ENCODE assay signal across 12 mouse cellular contexts in genomic region chr2:4428407-4428855, GRCm38 (mm10).
DNase-seq lines count a peak whose midpoint lies in the region; ATAC-seq and TF ChIP-seq lines count a peak whose summit lies in the region.
"Had no signal": no experiment of that assay in that cellular context is flagged by ENCODE, and none has a peak within 500 bp of the region (broad histone marks: within the 10 kb centered on the region; RNA-seq: fewer than 3 reads in every experiment).

No protein-coding gene starts in this region.

- 58% methylated on average over 7 of the region's 7 CpGs for WGBS in forebrain, embryonic 14.5 days
- 56% methylated on average over 7 of the region's 7 CpGs for WGBS in forebrain, embryonic 12.5 days
- WGBS in hindbrain, embryonic 11.5 days: 69% methylated on average over 7 of the region's 7 CpGs
- 54% methylated on average over 7 of the region's 7 CpGs for WGBS in hindbrain, postnatal 0 days
- 46% methylated on average over 7 of the region's 7 CpGs for WGBS in liver, postnatal 0 days (ENCODE audit: insufficient replicate concordance)
- WGBS in limb, embryonic 14.5 days: 63% methylated on average over 7 of the region's 7 CpGs

- no peak for TF ChIP-seq CTCF in hindbrain, postnatal 0 days (IDR thresholded peaks at IDR 0.05; ENCODE audit: low read depth)
- no peak for TF ChIP-seq CTCF in liver, postnatal 0 days (IDR thresholded peaks at IDR 0.05; ENCODE audit: low read depth)

- H3K36me3 ChIP-seq in forebrain, embryonic 14.5 days (ENCODE audit: control insufficient read depth, insufficient read depth, low read length): no peaks in the 10 kb centered on the region
- peaks cover 5% of the 10 kb centered on the region; the same call in 1 of the 2 replicates for H3K36me3 ChIP-seq in forebrain, embryonic 12.5 days (replicated peaks)
- no peaks in the 10 kb centered on the region for H3K36me3 ChIP-seq in hindbrain, embryonic 11.5 days (ENCODE audit: control insufficient read depth, insufficient read depth, low read length)
- H3K36me3 ChIP-seq in hindbrain, postnatal 0 days (ENCODE audit: insufficient read depth, low read length): no peaks in the 10 kb centered on the region
- no peaks in the 10 kb centered on the region for H3K36me3 ChIP-seq in liver, postnatal 0 days (replicated peaks; ENCODE audit: insufficient read depth, low read length)
- H3K36me3 ChIP-seq in limb, embryonic 14.5 days (ENCODE audit: control insufficient read depth, insufficient read depth, low read length): peaks cover 18% of the 10 kb centered on the region
- H3K36me3 ChIP-seq: G1E had no signal

- no peaks in the 10 kb centered on the region for H3K27me3 ChIP-seq in forebrain, embryonic 14.5 days (replicated peaks; ENCODE audit: control insufficient read depth, insufficient read depth, low read length)
- H3K27me3 ChIP-seq in forebrain, embryonic 12.5 days: no peaks in the 10 kb centered on the region
- no peaks in the 10 kb centered on the region for H3K27me3 ChIP-seq in hindbrain, embryonic 11.5 days (ENCODE audit: control insufficient read depth, insufficient read depth, low read length)
- no peaks in the 10 kb centered on the region for H3K27me3 ChIP-seq in hindbrain, postnatal 0 days (ENCODE audit: insufficient read depth, low read length)
- H3K27me3 ChIP-seq in liver, postnatal 0 days (ENCODE audit: insufficient read depth, low read length): no peaks in the 10 kb centered on the region
- H3K27me3 ChIP-seq in limb, embryonic 14.5 days (ENCODE audit: control insufficient read depth, insufficient read depth, low read length): no peaks in the 10 kb centered on the region

- TF ChIP-seq POLR2A in limb, embryonic 14.5 days (IDR thresholded peaks at IDR 0.05; ENCODE audit: borderline replicate concordance, extremely low read depth, insufficient read depth, insufficient read length): no peak

- no peak overlapping the region for H3K9ac ChIP-seq in forebrain, embryonic 14.5 days (ENCODE audit: low read length)
- H3K9ac ChIP-seq in forebrain, embryonic 12.5 days: no peak overlapping the region
- H3K9ac ChIP-seq in hindbrain, embryonic 11.5 days (ENCODE audit: low read depth, low read length): no peak overlapping the region
- no peak overlapping the region for H3K9ac ChIP-seq in hindbrain, postnatal 0 days (replicated peaks; ENCODE audit: low read length)
- H3K9ac ChIP-seq in liver, postnatal 0 days (replicated peaks): no peak overlapping the region
- no peak overlapping the region for H3K9ac ChIP-seq in limb, embryonic 14.5 days (ENCODE audit: low read depth, low read length, severe bottlenecking)

- peaks cover 11% of the 10 kb centered on the region for H3K4me1 ChIP-seq in forebrain, embryonic 14.5 days (ENCODE audit: control insufficient read depth, insufficient read depth, low read length)
- H3K4me1 ChIP-seq in forebrain, embryonic 12.5 days: peaks cover 7% of the 10 kb centered on the region; the same call in 1 of the 2 replicates
- H3K4me1 ChIP-seq in hindbrain, embryonic 11.5 days (replicated peaks; ENCODE audit: control insufficient read depth, insufficient read depth, low read length): 0 out of 2 replicates have a peak, but pooled peaks cover 2% of the 10 kb centered on the region
- peaks cover 5% of the 10 kb centered on the region; the same call in 1 of the 2 replicates for H3K4me1 ChIP-seq in hindbrain, postnatal 0 days (ENCODE audit: insufficient read depth, low read length)
- no peaks in the 10 kb centered on the region for H3K4me1 ChIP-seq in liver, postnatal 0 days (ENCODE audit: insufficient read depth)
- H3K4me1 ChIP-seq in limb, embryonic 14.5 days (ENCODE audit: control insufficient read depth, insufficient read depth, low read length): peaks cover 13% of the 10 kb centered on the region

- H3K27ac ChIP-seq in forebrain, embryonic 14.5 days (ENCODE audit: low read depth, low read length): no peak overlapping the region
- H3K27ac ChIP-seq in forebrain, embryonic 12.5 days: no peak overlapping the region
- peak overlapping the region; percentile 7; the same call in 1 of the 2 replicates for H3K27ac ChIP-seq in hindbrain, embryonic 11.5 days (ENCODE audit: low read depth, low read length)
- H3K27ac ChIP-seq in hindbrain, postnatal 0 days: no peak overlapping the region
- peak overlapping the region; percentile 11; the same call in 1 of the 2 replicates for H3K27ac ChIP-seq in liver, postnatal 0 days (ENCODE audit: low read depth)
- H3K27ac ChIP-seq in limb, embryonic 14.5 days (replicated peaks; ENCODE audit: low read depth, low read length): no peak overlapping the region

- no peaks in the 10 kb centered on the region for H3K9me3 ChIP-seq in forebrain, embryonic 14.5 days (replicated peaks; ENCODE audit: control insufficient read depth, low read length)
- no peaks in the 10 kb centered on the region for H3K9me3 ChIP-seq in forebrain, embryonic 12.5 days
- no peaks in the 10 kb centered on the region for H3K9me3 ChIP-seq in hindbrain, embryonic 11.5 days (ENCODE audit: control insufficient read depth, low read length)
- no peaks in the 10 kb centered on the region for H3K9me3 ChIP-seq in hindbrain, postnatal 0 days (ENCODE audit: low read length)
- no peaks in the 10 kb centered on the region for H3K9me3 ChIP-seq in liver, postnatal 0 days (ENCODE audit: low read length)
- H3K9me3 ChIP-seq in limb, embryonic 14.5 days (ENCODE audit: control insufficient read depth, low read length): no peaks in the 10 kb centered on the region
- H3K9me3 ChIP-seq: G1E had no signal

- H3K4me3 ChIP-seq in forebrain, embryonic 14.5 days (ENCODE audit: low read depth, low read length): no peak overlapping the region
- no peak overlapping the region for H3K4me3 ChIP-seq in forebrain, embryonic 12.5 days (replicated peaks)
- no peak overlapping the region for H3K4me3 ChIP-seq in hindbrain, embryonic 11.5 days (ENCODE audit: low read depth, low read length)
- H3K4me3 ChIP-seq in hindbrain, postnatal 0 days (ENCODE audit: low read length): no peak overlapping the region
- no peak overlapping the region for H3K4me3 ChIP-seq in liver, postnatal 0 days (ENCODE audit: low read depth, low read length)
- no peak overlapping the region for H3K4me3 ChIP-seq in limb, embryonic 14.5 days (replicated peaks; ENCODE audit: low read length)

- ATAC-seq in forebrain, embryonic 14.5 days: peak; percentile 34
- no peak for ATAC-seq in forebrain, embryonic 12.5 days (ENCODE audit: low FRiP score)
- no peak for ATAC-seq in hindbrain, embryonic 11.5 days (ENCODE audit: low FRiP score)
- ATAC-seq in hindbrain, postnatal 0 days: no peak
- ATAC-seq in liver, postnatal 0 days: no peak
- peak; percentile 49; the same call in 1 of the 2 replicates for ATAC-seq in limb, embryonic 14.5 days (ENCODE audit: low FRiP score, low read depth)
- no peak for ATAC-seq in erythroblast, adult 5-6 weeks (replicated peaks; ENCODE audit: low FRiP score, poor library complexity, severe bottlenecking)
- ATAC-seq: intestine, embryonic 16.5 days had no signal

- no peak for DNase-seq in forebrain, embryonic 14.5 days (ENCODE audit: low spot score)
- DNase-seq in hindbrain, embryonic 11.5 days (ENCODE audit: low spot score): no peak
- no peak for DNase-seq in hindbrain, postnatal 0 days (ENCODE audit: low spot score)
- no peak for DNase-seq in liver, postnatal 0 days
- DNase-seq in liver: no peak
- no peak for DNase-seq in limb, embryonic 14.5 days (ENCODE audit: low spot score)
- DNase-seq: cerebellum, postnatal 36 days; gastrocnemius, postnatal 14 days had no signal

- no peak for TF ChIP-seq EP300 in liver, postnatal 0 days (IDR thresholded peaks at IDR 0.05; ENCODE audit: low read depth)

- no peak overlapping the region for H3K4me2 ChIP-seq in forebrain, embryonic 14.5 days (ENCODE audit: low read length)
- H3K4me2 ChIP-seq in forebrain, embryonic 12.5 days: no peak overlapping the region
- H3K4me2 ChIP-seq in hindbrain, embryonic 11.5 days (replicated peaks; ENCODE audit: low read depth, low read length): no peak overlapping the region
- no peak overlapping the region for H3K4me2 ChIP-seq in hindbrain, postnatal 0 days (ENCODE audit: low read depth, low read length)
- no peak overlapping the region for H3K4me2 ChIP-seq in liver, postnatal 0 days (ENCODE audit: low read depth, low read length)
- no peak overlapping the region for H3K4me2 ChIP-seq in limb, embryonic 14.5 days (replicated peaks; ENCODE audit: low read depth, low read length, severe bottlenecking)

Comparison
In these comparisons a context has a peak if more than half of its experiments do, and no peak if none do; other contexts are left out.
1. ATAC-seq: peak in forebrain, embryonic 14.5 days (single experiment) and limb, embryonic 14.5 days (single experiment); none in forebrain, embryonic 12.5 days (single experiment), hindbrain, embryonic 11.5 days (single experiment), hindbrain, postnatal 0 days (single experiment), liver, postnatal 0 days (single experiment) and erythroblast, adult 5-6 weeks (single experiment).
2. H3K27ac ChIP-seq: peak in hindbrain, embryonic 11.5 days (single experiment) and liver, postnatal 0 days (single experiment); none in forebrain, embryonic 14.5 days (single experiment), forebrain, embryonic 12.5 days (single experiment), hindbrain, postnatal 0 days (single experiment) and limb, embryonic 14.5 days (single experiment).